Mouse (Mus musculus) liver, embryonic 11.5 days (tissue): ENCODE measurements around the gene Lrp8. TPM values are rescaled to one million over a fixed set of nuclear protein-coding genes. Genes with fewer than 3 reads are reported as not detected.

Experiments
- ATAC-seq: fragments of 200-750 bp; cut with Nextera tagmentation; replicated peaks from 2 replicates; pipeline ENCODE4 v1.8.0; 2017; ENCODE audit warnings: moderate number of reproducible peaks, mild to moderate bottlenecking, moderate TSS enrichment, moderate library complexity; ENCODE audit not compliant: low FRiP score
- DNase-seq: peaks from one replicate; pipeline ENCODE4 v3.0.0-alpha.2; 2017; ENCODE audit warnings: low spot score
- H3K27ac ChIP-seq: fragments of 300-500 bp; sonication (generic); 2 replicates; pipeline ENCODE4 v1.5.1; 2014; ENCODE audit warnings: mild to moderate bottlenecking, low read depth, low read length, control low read depth
- H3K27me3 ChIP-seq: fragments of 300-500 bp; sonication (generic); replicated peaks from 2 replicates; pipeline ENCODE4 v1.6.1; 2014; ENCODE audit warnings: low read length, mixed read lengths; ENCODE audit not compliant: control insufficient read depth, insufficient read depth
- H3K36me3 ChIP-seq: fragments of 300-500 bp; sonication (generic); 2 replicates; pipeline ENCODE4 v1.6.1; 2014; ENCODE audit warnings: mild to moderate bottlenecking, low read length, moderate library complexity, mixed read lengths; ENCODE audit not compliant: control insufficient read depth, insufficient read depth
- H3K4me1 ChIP-seq: fragments of 300-500 bp; sonication (generic); replicated peaks from 2 replicates; pipeline ENCODE4 v1.6.1; 2014; ENCODE audit warnings: low read length, mixed read lengths; ENCODE audit not compliant: control insufficient read depth, insufficient read depth
- H3K4me2 ChIP-seq: fragments of 300-500 bp; sonication (generic); 2 replicates; pipeline ENCODE4 v1.6.1; 2014; ENCODE audit warnings: mild to moderate bottlenecking, control low read depth, moderate library complexity
- H3K4me3 ChIP-seq: fragments of 300-500 bp; sonication (generic); 2 replicates; pipeline ENCODE4 v1.5.1; 2014; ENCODE audit warnings: low read depth, low read length, control low read depth
- H3K9ac ChIP-seq: fragments of 300-500 bp; sonication (generic); 2 replicates; pipeline ENCODE4 v1.6.1; 2014; ENCODE audit warnings: low read depth, low read length, control low read depth
- H3K9me3 ChIP-seq: fragments of 300-500 bp; sonication (generic); 2 replicates; pipeline ENCODE4 v1.6.1; 2016; ENCODE audit warnings: low read length, inconsistent platforms, mixed read lengths; ENCODE audit not compliant: control insufficient read depth
- WGBS: fragments of 180-500 bp; shearing (Covaris S2); extraction: QIAGEN DNeasy Blood & Tissue Kit; methylation state at CpG from one replicate; pipeline ENCODE4 v1.1.7; 2014; 5-methylcytosine and 5-hydroxymethylcytosine counted together
- polyA plus RNA-seq: library from polyadenylated mRNA; unstranded; fragments of >200 nt; fragmentation: Nextera tagmentation; extraction: Ambion mirVana; gene quantifications from 2 replicates; pipeline ENCODE4 v1.2.1, GENCODE M21; 2014

Gene Lrp8
- polyA plus RNA-seq, 1 experiment from 2014 or later = 5.3 TPM

- H3K9ac ChIP-seq = peak overlapping the region; percentile 78
- peak overlapping the region; percentile 100 for H3K4me2 ChIP-seq
- H3K4me3 ChIP-seq = peak overlapping the region; percentile 72
- under 1% methylated on average over 60 of the region's 65 CpGs for WGBS
- ATAC-seq (0 out of 2 replicates have a peak, but pooled peaks have one; percentile 0), DNase-seq (peak; percentile 78)
- H3K36me3 ChIP-seq = no peaks in the 10 kb centered on the region
- no peaks in the 10 kb centered on the region for H3K9me3 ChIP-seq
- H3K27me3 ChIP-seq = peaks cover 11% of the 10 kb centered on the region; the same call in 1 of the 2 replicates
- peaks cover 21% of the 10 kb centered on the region for H3K4me1 ChIP-seq
- peak overlapping the region; percentile 92 for H3K27ac ChIP-seq
Measured at GRCm38 (mm10) chr4:107802450-107803331, 630 bp downstream of the Lrp8 start.

GRCm38 (mm10) chr4:107803351-107804106 lies 1.5 kb downstream of the Lrp8 start:
- Histone ChIP-seq H3K4me1 (peaks cover 25% of the 10 kb centered on the region), H3K9me3 (no peaks in the 10 kb centered on the region), H3K27me3 (peaks cover 9% of the 10 kb centered on the region; the same call in 1 of the 2 replicates), H3K9ac (peak overlapping the region; percentile 78), H3K27ac (peak overlapping the region; percentile 92), H3K4me2 (peak overlapping the region; percentile 100), H3K36me3 (no peaks in the 10 kb centered on the region), H3K4me3 (peak overlapping the region; percentile 72)
- DNase-seq (peak; percentile 91), ATAC-seq (peak; percentile 97)
- under 1% methylated on average over 45 of the region's 46 CpGs for WGBS

DNA sequence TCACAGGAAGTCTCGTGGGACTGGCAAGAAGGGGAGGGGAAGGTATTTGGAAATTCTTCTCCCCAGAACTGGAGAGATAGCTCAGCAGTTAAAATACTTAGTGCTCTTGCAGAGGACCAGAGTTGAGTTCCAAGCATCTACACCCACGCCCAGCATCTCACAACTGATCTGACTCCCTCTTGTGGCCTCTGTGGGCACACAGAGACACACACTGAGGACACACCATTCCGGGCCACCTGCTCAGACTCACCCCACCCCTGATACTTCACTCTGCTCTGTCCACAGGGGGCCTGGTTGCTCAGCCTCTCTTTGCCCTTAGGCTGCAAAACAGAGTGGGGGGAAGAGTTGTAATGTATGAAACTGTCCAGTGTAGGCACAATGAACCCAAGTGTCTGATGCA lies 3.4 kb downstream of the Lrp8 start:
- Histone ChIP-seq H3K9ac (no peak overlapping the region), H3K27ac (no peak overlapping the region), H3K4me1 (peaks cover 25% of the 10 kb centered on the region), H3K9me3 (no peaks in the 10 kb centered on the region), H3K4me2 (no peak overlapping the region), H3K27me3 (peaks cover 7% of the 10 kb centered on the region; the same call in 1 of the 2 replicates), H3K4me3 (no peak overlapping the region), H3K36me3 (no peaks in the 10 kb centered on the region)
- DNase-seq (no peak), ATAC-seq (no peak)
- WGBS = 63% methylated on average over 3 of the region's 3 CpGs

DNA sequence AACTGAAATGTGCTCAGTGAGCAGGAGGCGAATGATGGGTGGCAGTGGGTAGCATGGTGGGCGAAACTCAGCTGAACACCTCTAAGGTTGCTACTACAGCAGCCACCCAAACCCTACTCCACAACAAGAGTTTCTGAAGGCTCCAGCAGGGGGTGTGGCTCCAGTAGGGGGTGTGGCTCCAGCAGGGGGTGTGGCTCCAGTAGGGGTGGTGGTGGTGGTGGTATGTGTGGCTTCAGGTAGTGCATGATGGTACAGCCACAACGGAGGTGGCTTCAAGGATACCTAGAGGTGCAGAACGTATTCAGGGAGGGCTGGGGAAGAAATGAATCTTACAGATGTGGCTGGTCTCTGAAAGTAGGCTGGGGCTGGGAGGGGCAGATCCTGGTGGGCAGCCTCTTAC lies 5.7 kb downstream of the Lrp8 start:
- Histone ChIP-seq H3K4me3 (no peak overlapping the region), H3K9ac (no peak overlapping the region), H3K36me3 (no peaks in the 10 kb centered on the region), H3K9me3 (no peaks in the 10 kb centered on the region), H3K27me3 (no peaks in the 10 kb centered on the region), H3K4me2 (no peak overlapping the region), H3K27ac (no peak overlapping the region), H3K4me1 (peaks cover 26% of the 10 kb centered on the region)
- WGBS = 61% methylated on average over 4 of the region's 4 CpGs
- DNase-seq (no peak), ATAC-seq (no peak)

- Histone ChIP-seq H3K4me3 (no peak overlapping the region), H3K4me2 (no peak overlapping the region), H3K27ac (no peak overlapping the region), H3K27me3 (no peaks in the 10 kb centered on the region), H3K9me3 (no peaks in the 10 kb centered on the region), H3K4me1 (peaks cover 26% of the 10 kb centered on the region), H3K36me3 (no peaks in the 10 kb centered on the region), H3K9ac (no peak overlapping the region)
- no peak for ATAC-seq
- DNase-seq = no peak
Measured at GRCm38 (mm10) chr4:107808655-107809054, 6.6 kb downstream of the Lrp8 start.

- DNase-seq (no peak), ATAC-seq (no peak)
- Histone ChIP-seq H3K27me3 (no peaks in the 10 kb centered on the region), H3K4me2 (no peak overlapping the region), H3K27ac (no peak overlapping the region), H3K4me3 (no peak overlapping the region), H3K9me3 (no peaks in the 10 kb centered on the region), H3K36me3 (no peaks in the 10 kb centered on the region), H3K4me1 (peaks cover 12% of the 10 kb centered on the region), H3K9ac (no peak overlapping the region)
- WGBS = 49% methylated on average over 3 of the region's 3 CpGs
Measured at GRCm38 (mm10) chr4:107811006-107811405, 8.9 kb downstream of the Lrp8 start.

- no peak for DNase-seq
- Histone ChIP-seq H3K4me2 (no peak overlapping the region), H3K27ac (no peak overlapping the region), H3K9me3 (no peaks in the 10 kb centered on the region), H3K36me3 (no peaks in the 10 kb centered on the region), H3K9ac (no peak overlapping the region), H3K4me1 (peaks cover 12% of the 10 kb centered on the region), H3K27me3 (no peaks in the 10 kb centered on the region), H3K4me3 (no peak overlapping the region)
- 58% methylated on average over 10 of the region's 10 CpGs for WGBS
- no peak for ATAC-seq
Measured at GRCm38 (mm10) chr4:107811716-107812330, 9.8 kb downstream of the Lrp8 start.

DNA sequence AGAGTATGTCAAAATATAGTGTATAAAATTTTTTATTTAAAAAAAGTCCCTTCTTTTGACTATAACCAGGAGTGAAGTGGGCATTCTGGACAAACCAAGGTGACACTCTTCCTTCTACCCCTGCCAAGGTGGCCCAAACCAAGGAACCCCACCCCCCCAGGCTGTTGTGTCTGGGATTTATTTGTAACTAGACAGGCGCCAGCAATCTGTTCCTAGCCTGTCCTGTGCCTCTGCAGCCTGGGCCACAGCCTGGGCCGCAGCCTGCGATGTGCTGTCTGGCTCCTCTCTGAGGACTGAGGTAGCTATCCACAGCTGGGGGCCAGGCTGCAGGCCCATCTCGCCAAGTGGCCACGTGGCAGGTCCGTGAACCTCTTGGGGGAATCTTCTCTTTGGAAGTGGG lies 10.3 kb downstream of the Lrp8 start:
- DNase-seq = no peak
- H3K4me3 ChIP-seq = no peak overlapping the region
- no peak overlapping the region for H3K27ac ChIP-seq
- WGBS = 86% methylated on average over 6 of the region's 6 CpGs
- no peaks in the 10 kb centered on the region for H3K9me3 ChIP-seq
- H3K27me3 ChIP-seq = no peaks in the 10 kb centered on the region
- H3K9ac ChIP-seq = no peak overlapping the region
- no peaks in the 10 kb centered on the region for H3K36me3 ChIP-seq
- ATAC-seq = no peak
- H3K4me1 ChIP-seq = peaks cover 12% of the 10 kb centered on the region
- no peak overlapping the region for H3K4me2 ChIP-seq
